Mouse (Mus musculus): Measurements from ENCODE around the gene Kmt2e. TPM values are rescaled to one million over a fixed set of nuclear protein-coding genes. Genes with fewer than 3 reads are reported as not detected.
"Not testable (repeated sequence)": the region's sequence is repeated elsewhere in the genome, so short reads cannot be mapped to it uniquely, and the experiment has no call there.

Kmt2e gene
- polyA plus RNA-seq, 2 experiments = 37.3 to 87.2 TPM

DNA sequence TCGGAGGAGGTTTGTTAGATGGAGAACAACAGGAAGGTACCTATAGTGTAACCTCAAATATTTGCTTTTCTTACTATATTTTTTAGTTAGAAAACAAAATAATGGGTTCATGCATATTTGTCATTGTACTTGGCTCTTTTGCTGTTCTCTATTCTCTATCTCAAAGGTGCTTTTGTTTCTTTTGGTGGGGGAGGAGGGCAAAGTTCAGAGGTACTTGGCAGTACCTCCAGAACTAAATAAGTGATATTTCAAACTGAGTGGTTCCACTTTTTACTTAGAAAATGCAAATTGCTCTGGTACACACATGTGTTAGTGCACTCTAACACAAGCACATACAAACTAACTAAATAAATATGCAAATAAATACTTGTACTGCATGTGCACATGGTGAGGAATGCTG is 7.7 kb downstream of the Kmt2e start:
- 93% methylated on average over 1 of the region's 1 CpGs for WGBS
- DNase-seq (ENCODE audit: low spot score) (no peak), ATAC-seq (ENCODE audit: low FRiP score, low read depth) (no peak)
- Histone ChIP-seq H3K9ac (ENCODE audit: low read depth, low read length, severe bottlenecking) (no peak overlapping the region), H3K27ac (replicated peaks; ENCODE audit: low read depth, low read length) (no peak overlapping the region), H3K27me3 (ENCODE audit: control insufficient read depth, insufficient read depth, low read length) (no peaks in the 10 kb centered on the region), H3K4me3 (replicated peaks; ENCODE audit: low read length) (no peak overlapping the region), H3K4me2 (replicated peaks; ENCODE audit: low read depth, low read length, severe bottlenecking) (no peak overlapping the region), H3K36me3 (ENCODE audit: control insufficient read depth, insufficient read depth, low read length) (0 out of 2 replicates have a peak, but pooled peaks cover 3% of the 10 kb centered on the region), H3K9me3 (ENCODE audit: control insufficient read depth, low read length) (no peaks in the 10 kb centered on the region), H3K4me1 (ENCODE audit: control insufficient read depth, insufficient read depth, low read length) (peaks cover 6% of the 10 kb centered on the region; the same call in 1 of the 2 replicates)
- TF ChIP-seq POLR2A (IDR thresholded peaks at IDR 0.05; ENCODE audit: borderline replicate concordance, extremely low read depth, insufficient read depth, insufficient read length) = no peak

DNA sequence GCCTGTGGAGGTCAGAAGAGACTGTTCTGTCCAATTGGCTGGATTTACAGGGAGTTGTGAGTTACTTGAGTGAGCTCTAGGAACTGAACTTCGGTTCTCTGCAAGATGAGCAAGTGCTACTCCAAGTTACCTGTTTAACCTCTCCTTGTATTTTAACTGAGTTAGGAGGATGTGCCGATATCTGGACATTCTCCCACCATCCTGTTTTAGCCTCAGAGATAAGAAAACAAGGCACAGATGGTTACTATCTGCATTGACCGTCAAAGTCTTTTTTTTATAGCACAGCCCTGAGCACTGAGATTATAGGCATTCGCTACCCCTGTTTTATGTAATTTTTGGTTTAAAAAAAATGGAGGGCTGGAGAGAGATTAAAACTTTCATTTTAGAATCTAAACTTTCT is 10.2 kb downstream of the Kmt2e start:
- Histone ChIP-seq H3K36me3 (ENCODE audit: control insufficient read depth, insufficient read depth, low read length) (0 out of 2 replicates have a peak, but pooled peaks cover 5% of the 10 kb centered on the region), H3K4me3 (replicated peaks; ENCODE audit: low read length) (no peak overlapping the region), H3K27ac (replicated peaks; ENCODE audit: low read depth, low read length) (no peak overlapping the region), H3K4me2 (replicated peaks; ENCODE audit: low read depth, low read length, severe bottlenecking) (no peak overlapping the region), H3K9ac (ENCODE audit: low read depth, low read length, severe bottlenecking) (no peak overlapping the region), H3K4me1 (ENCODE audit: control insufficient read depth, insufficient read depth, low read length) (no peaks in the 10 kb centered on the region), H3K27me3 (ENCODE audit: control insufficient read depth, insufficient read depth, low read length) (no peaks in the 10 kb centered on the region), H3K9me3 (ENCODE audit: control insufficient read depth, low read length) (no peaks in the 10 kb centered on the region)
- DNase-seq (ENCODE audit: low spot score) (no peak), ATAC-seq (ENCODE audit: low FRiP score, low read depth) (no peak)
- WGBS = 70% methylated on average over 4 of the region's 4 CpGs
- TF ChIP-seq POLR2A (IDR thresholded peaks at IDR 0.05; ENCODE audit: borderline replicate concordance, extremely low read depth, insufficient read depth, insufficient read length) = no peak

DNA sequence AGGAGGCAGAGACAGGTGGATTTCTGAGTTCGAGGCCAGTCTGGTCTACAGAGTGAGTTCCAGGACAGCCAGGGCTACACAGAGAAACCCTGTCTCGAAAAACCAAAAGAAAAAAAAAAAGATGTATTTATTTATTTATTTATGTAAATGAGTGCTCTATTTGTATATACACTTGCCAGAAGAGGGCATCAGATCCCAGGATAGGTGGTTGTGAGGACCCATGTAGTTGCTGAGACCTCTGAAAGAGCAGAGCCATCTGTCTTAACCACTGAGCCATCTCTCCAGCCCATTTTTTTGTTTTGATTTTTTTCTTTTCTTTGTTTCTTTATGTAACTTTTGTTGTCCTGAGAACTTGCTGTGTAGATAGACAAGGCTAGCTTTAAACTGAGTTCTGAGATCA is 19.3 kb downstream of the Kmt2e start:
- H3K27me3 ChIP-seq (ENCODE audit: control insufficient read depth, insufficient read depth, low read length); H3K9ac ChIP-seq (ENCODE audit: low read depth, low read length, severe bottlenecking); H3K9me3 ChIP-seq (ENCODE audit: control insufficient read depth, low read length); H3K4me1 ChIP-seq (ENCODE audit: control insufficient read depth, insufficient read depth, low read length); H3K4me2 ChIP-seq (replicated peaks; ENCODE audit: low read depth, low read length, severe bottlenecking); H3K4me3 ChIP-seq (replicated peaks; ENCODE audit: low read length); DNase-seq (ENCODE audit: low spot score); H3K27ac ChIP-seq (replicated peaks; ENCODE audit: low read depth, low read length); ATAC-seq (ENCODE audit: low FRiP score, low read depth): not testable (repeated sequence)
- peaks cover 31% of the 10 kb centered on the region for H3K36me3 ChIP-seq (ENCODE audit: control insufficient read depth, insufficient read depth, low read length)
- 89% methylated on average over 2 of the region's 2 CpGs for WGBS

DNA sequence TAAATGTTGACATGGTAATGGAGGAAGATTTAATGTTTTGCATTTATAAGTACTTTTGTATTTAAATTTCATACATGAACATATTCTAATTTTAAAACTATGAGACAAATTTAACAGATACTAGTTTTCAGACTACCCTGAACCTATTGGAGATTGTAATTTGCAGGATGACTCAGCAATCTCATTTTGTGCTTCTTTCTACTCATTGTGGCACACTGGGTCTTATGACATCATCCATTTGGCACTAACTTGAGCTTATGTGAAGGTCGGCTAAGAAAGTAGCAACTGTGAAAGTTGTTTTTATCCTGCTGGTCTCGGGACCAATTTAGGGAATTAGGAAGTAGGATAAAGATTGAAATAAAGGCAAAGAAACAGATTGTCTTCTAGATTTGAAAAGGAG is 27.4 kb downstream of the Kmt2e start:
- ATAC-seq (ENCODE audit: low FRiP score, low read depth) = no peak
- no peak for TF ChIP-seq POLR2A (IDR thresholded peaks at IDR 0.05; ENCODE audit: borderline replicate concordance, extremely low read depth, insufficient read depth, insufficient read length)
- no peaks in the 10 kb centered on the region for H3K27me3 ChIP-seq (ENCODE audit: control insufficient read depth, insufficient read depth, low read length)
- H3K4me2 ChIP-seq (replicated peaks; ENCODE audit: low read depth, low read length, severe bottlenecking) = no peak overlapping the region
- peaks cover 35% of the 10 kb centered on the region for H3K36me3 ChIP-seq (ENCODE audit: control insufficient read depth, insufficient read depth, low read length)
- H3K4me3 ChIP-seq (replicated peaks; ENCODE audit: low read length) = no peak overlapping the region
- 61% methylated on average over 2 of the region's 2 CpGs for WGBS
- H3K27ac ChIP-seq (replicated peaks; ENCODE audit: low read depth, low read length) = no peak overlapping the region
- no peaks in the 10 kb centered on the region for H3K9me3 ChIP-seq (ENCODE audit: control insufficient read depth, low read length)
- H3K4me1 ChIP-seq (ENCODE audit: control insufficient read depth, insufficient read depth, low read length) = peaks cover 7% of the 10 kb centered on the region
- DNase-seq (ENCODE audit: low spot score) = no peak
- no peak overlapping the region for H3K9ac ChIP-seq (ENCODE audit: low read depth, low read length, severe bottlenecking)

DNA sequence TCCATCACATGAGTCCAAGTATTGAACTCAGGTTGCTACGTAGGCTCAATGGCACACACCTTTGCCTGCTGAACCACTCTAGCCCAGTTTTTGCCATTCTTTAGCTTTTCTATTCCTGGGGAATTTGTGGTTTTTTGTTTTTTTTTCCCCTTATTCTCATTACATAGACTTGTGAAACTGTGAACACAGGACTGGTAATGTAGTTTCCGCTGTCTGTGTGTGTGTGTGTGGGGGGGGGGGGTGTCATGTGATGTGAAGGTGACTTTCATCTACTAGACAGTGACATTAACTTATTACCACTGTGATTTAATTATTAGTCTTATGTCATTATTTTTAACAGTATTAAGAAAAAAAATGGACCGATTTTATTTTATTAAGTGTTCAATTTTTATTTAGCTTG is 30.0 kb downstream of the Kmt2e start:
- no peak overlapping the region for H3K4me3 ChIP-seq (replicated peaks; ENCODE audit: low read length)
- H3K36me3 ChIP-seq (ENCODE audit: control insufficient read depth, insufficient read depth, low read length) = peaks cover 46% of the 10 kb centered on the region
- WGBS = 92% methylated on average over 3 of the region's 3 CpGs
- no peak overlapping the region for H3K4me2 ChIP-seq (replicated peaks; ENCODE audit: low read depth, low read length, severe bottlenecking)
- TF ChIP-seq POLR2A (IDR thresholded peaks at IDR 0.05; ENCODE audit: borderline replicate concordance, extremely low read depth, insufficient read depth, insufficient read length) = no peak
- H3K9ac ChIP-seq (ENCODE audit: low read depth, low read length, severe bottlenecking) = no peak overlapping the region
- H3K27ac ChIP-seq (replicated peaks; ENCODE audit: low read depth, low read length) = no peak overlapping the region
- H3K4me1 ChIP-seq (ENCODE audit: control insufficient read depth, insufficient read depth, low read length) = no peaks in the 10 kb centered on the region
- no peaks in the 10 kb centered on the region for H3K27me3 ChIP-seq (ENCODE audit: control insufficient read depth, insufficient read depth, low read length)
- no peak for DNase-seq (ENCODE audit: low spot score)
- H3K9me3 ChIP-seq (ENCODE audit: control insufficient read depth, low read length) = no peaks in the 10 kb centered on the region
- no peak for ATAC-seq (ENCODE audit: low FRiP score, low read depth)

DNA sequence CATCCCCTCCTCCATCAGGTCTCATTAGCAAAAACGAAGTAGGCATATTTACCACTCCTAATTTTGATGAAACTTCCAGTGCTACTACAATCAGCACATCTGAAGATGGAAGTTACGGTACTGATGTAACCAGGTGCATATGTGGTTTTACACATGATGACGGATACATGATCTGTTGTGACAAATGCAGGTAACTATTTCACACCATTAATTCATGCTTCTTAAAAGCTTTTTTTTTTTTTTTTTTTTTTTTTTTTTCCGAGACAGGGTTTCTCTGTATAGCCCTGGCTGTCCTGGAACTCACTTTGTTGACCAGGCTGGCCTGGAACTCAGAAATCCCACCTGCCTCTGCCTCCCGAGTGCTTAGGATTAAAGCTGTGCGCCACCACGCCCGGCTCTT is 30.5 kb downstream of the Kmt2e start:
- 89% methylated on average over 8 of the region's 8 CpGs for WGBS
- DNase-seq (ENCODE audit: low spot score) = no peak
- Histone ChIP-seq H3K36me3 (ENCODE audit: control insufficient read depth, insufficient read depth, low read length) (peaks cover 50% of the 10 kb centered on the region), H3K9ac (ENCODE audit: low read depth, low read length, severe bottlenecking) (no peak overlapping the region), H3K9me3 (ENCODE audit: control insufficient read depth, low read length) (no peaks in the 10 kb centered on the region), H3K4me1 (ENCODE audit: control insufficient read depth, insufficient read depth, low read length) (no peaks in the 10 kb centered on the region), H3K27me3 (ENCODE audit: control insufficient read depth, insufficient read depth, low read length) (no peaks in the 10 kb centered on the region), H3K4me2 (replicated peaks; ENCODE audit: low read depth, low read length, severe bottlenecking) (no peak overlapping the region), H3K4me3 (replicated peaks; ENCODE audit: low read length) (no peak overlapping the region), H3K27ac (replicated peaks; ENCODE audit: low read depth, low read length) (no peak overlapping the region)
- no peak for TF ChIP-seq POLR2A (IDR thresholded peaks at IDR 0.05; ENCODE audit: borderline replicate concordance, extremely low read depth, insufficient read depth, insufficient read length)
- no peak for ATAC-seq (ENCODE audit: low FRiP score, low read depth)

Measured in limb, embryonic 14.5 days (tissue).